Mouse (Mus musculus) 3134 (cell line): ENCODE results near the gene Dcakd.

Experiments used
- DNase-seq: peaks from one replicate; pipeline ENCODE4 v3.0.0-alpha.2; 2011; ENCODE audit warnings: low spot score; ENCODE audit not compliant: insufficient read length; ENCODE audit errors: extremely low read depth

Gene Dcakd

GRCm38 (mm10) chr11:103050153-103050552, 22.0 kb upstream of the Dcakd start:
- DNase-seq, result peak; percentile 87

- DNase-seq, result no peak
Observed at GRCm38 (mm10) chr11:103049611-103050010, 21.5 kb upstream of the Dcakd start.

- DNase-seq, result no peak
Observed at GRCm38 (mm10) chr11:103046286-103046685, 18.2 kb upstream of the Dcakd start.

- no peak for DNase-seq
Observed at GRCm38 (mm10) chr11:103043982-103044381, 15.8 kb upstream of the Dcakd start.

GRCm38 (mm10) chr11:103042828-103043227, 14.7 kb upstream of the Dcakd start:
- no peak for DNase-seq

- DNase-seq, result no peak
Observed at GRCm38 (mm10) chr11:103038037-103038436, 9.9 kb upstream of the Dcakd start.

GRCm38 (mm10) chr11:103036881-103037465, 8.8 kb upstream of the Dcakd start:
- no peak for DNase-seq

- no peak for DNase-seq
Observed at GRCm38 (mm10) chr11:103035007-103035406, 6.9 kb upstream of the Dcakd start.

GRCm38 (mm10) chr11:103033030-103033429, 4.9 kb upstream of the Dcakd start:
- no peak for DNase-seq

GRCm38 (mm10) chr11:103027570-103028175, 460 bp downstream of the Dcakd start:
- DNase-seq, result no peak

- no peak for DNase-seq
Observed at GRCm38 (mm10) chr11:103026901-103027300, 1.2 kb downstream of the Dcakd start.

- DNase-seq, result no peak
Observed at GRCm38 (mm10) chr11:103023974-103024373, 4.2 kb downstream of the Dcakd start.

GRCm38 (mm10) chr11:103020713-103021335, 7.3 kb downstream of the Dcakd start:
- no peak for DNase-seq

- no peak for DNase-seq
Observed at GRCm38 (mm10) chr11:103019325-103019724, 8.8 kb downstream of the Dcakd start.

- no peak for DNase-seq
Observed at GRCm38 (mm10) chr11:103018860-103019259, 9.3 kb downstream of the Dcakd start.

- no peak for DNase-seq
Observed at GRCm38 (mm10) chr11:103017661-103018060, 10.5 kb downstream of the Dcakd start.

- peak; percentile 96 for DNase-seq
Observed at GRCm38 (mm10) chr11:103016930-103017329, 11.2 kb downstream of the Dcakd start.

- no peak for DNase-seq
Observed at GRCm38 (mm10) chr11:103015881-103016825, 12.0 kb downstream of the Dcakd start.

- DNase-seq, result no peak
Observed at GRCm38 (mm10) chr11:103011206-103011497, 17.0 kb downstream of the Dcakd start.

- no peak for DNase-seq
Observed at GRCm38 (mm10) chr11:103010454-103011205, 17.5 kb downstream of the Dcakd start.

GRCm38 (mm10) chr11:103009208-103009607, 18.9 kb downstream of the Dcakd start:
- no peak for DNase-seq
